Mouse (Mus musculus) G1E (cell line): ENCODE measurements at regions not wholly inside any gene's neighbourhood (a gene's known extent, or its start where the extent isn't known, plus 50 kb on each side); places are given as distances from the start of the nearest gene placed in this dataset.

Experiments
- ATAC-seq: 2 replicates; pipeline ENCODE4 v1.8.0; 2016; ENCODE audit warnings: mild to moderate bottlenecking; ENCODE audit not compliant: insufficient number of reproducible peaks, poor library complexity, low FRiP score, severe bottlenecking; ENCODE audit errors: extremely low read depth
- DNase-seq: peaks from one replicate; pipeline ENCODE4 v3.0.0; 2012; ENCODE audit warnings: low spot score
- H3K27me3 ChIP-seq: 2 replicates; pipeline ENCODE4 v1.6.1; 2012; ENCODE audit warnings: mild to moderate bottlenecking, low read length, inconsistent platforms; ENCODE audit not compliant: insufficient read depth
- H3K36me3 ChIP-seq: replicated peaks from 2 replicates; pipeline ENCODE3; 2012; ENCODE audit warnings: mild to moderate bottlenecking, inconsistent platforms
- H3K4me1 ChIP-seq: 2 replicates; pipeline ENCODE4 v1.6.1; 2012; ENCODE audit warnings: low read depth, low read length, inconsistent platforms, mixed read lengths; ENCODE audit not compliant: insufficient read depth
- H3K4me3 ChIP-seq: 2 replicates; pipeline ENCODE4 v1.5.1; 2012; ENCODE audit warnings: low read depth, mild to moderate bottlenecking, inconsistent platforms, low read length, moderate library complexity, mixed read lengths
- H3K9me3 ChIP-seq: replicated peaks from 2 replicates; pipeline ENCODE4 v1.6.1; 2012; ENCODE audit warnings: inconsistent platforms
- CTCF ChIP-seq: IDR thresholded peaks from 2 replicates; pipeline ENCODE4 v1.5.1; 2012; ENCODE audit warnings: low read depth, low read length, inconsistent platforms, mixed read lengths
- GATA1 ChIP-seq: IDR thresholded peaks from 2 replicates; pipeline ENCODE4 v1.6.1; 2012; ENCODE audit warnings: borderline replicate concordance, low read length, inconsistent platforms, mixed read lengths
- GATA2 ChIP-seq: IDR thresholded peaks from 2 replicates; pipeline ENCODE4 v1.6.1; 2012; ENCODE audit warnings: low read depth, low read length, inconsistent platforms, borderline replicate concordance
- POLR2AphosphoS5 ChIP-seq: IDR thresholded peaks from 2 replicates; pipeline ENCODE4 v1.6.1; 2012; ENCODE audit warnings: low read depth, low read length, inconsistent platforms; ENCODE audit not compliant: insufficient replicate concordance
- TAL1 ChIP-seq: conservative IDR thresholded peaks from 2 replicates; pipeline ENCODE4 v1.6.1; 2012; ENCODE audit warnings: low read depth, low read length, inconsistent platforms, mixed read lengths

GRCm38 (mm10) chr5:77805303-77805702 lies 397.5 kb upstream of the Igfbp7 start:
- H3K4me1 ChIP-seq = no peaks in the 10 kb centered on the region
- peaks cover 51% of the 10 kb centered on the region for H3K9me3 ChIP-seq
- no peak overlapping the region for H3K4me3 ChIP-seq
- ATAC-seq (no peak), DNase-seq (no peak)
- TF ChIP-seq POLR2AphosphoS5 (no peak), TAL1 (no peak), GATA1 (no peak), GATA2 (no peak), CTCF (no peak)
- no peaks in the 10 kb centered on the region for H3K36me3 ChIP-seq
- no peaks in the 10 kb centered on the region for H3K27me3 ChIP-seq

GRCm38 (mm10) chr5:77804113-77804512 lies 396.3 kb upstream of the Igfbp7 start:
- no peaks in the 10 kb centered on the region for H3K36me3 ChIP-seq
- H3K4me3 ChIP-seq = no peak overlapping the region
- DNase-seq = no peak
- H3K9me3 ChIP-seq = peaks cover 49% of the 10 kb centered on the region
- no peak for ATAC-seq
- no peaks in the 10 kb centered on the region for H3K4me1 ChIP-seq
- TF ChIP-seq POLR2AphosphoS5 (no peak), GATA2 (no peak), GATA1 (no peak)
- H3K27me3 ChIP-seq = no peaks in the 10 kb centered on the region

GRCm38 (mm10) chr5:77803562-77803961 lies 395.7 kb upstream of the Igfbp7 start:
- Histone ChIP-seq H3K4me1 (no peaks in the 10 kb centered on the region), H3K9me3 (peaks cover 48% of the 10 kb centered on the region), H3K4me3 (no peak overlapping the region), H3K27me3 (no peaks in the 10 kb centered on the region), H3K36me3 (no peaks in the 10 kb centered on the region)
- TF ChIP-seq POLR2AphosphoS5 = no peak
- TF ChIP-seq CTCF = no peak
- DNase-seq (no peak), ATAC-seq (no peak)

GRCm38 (mm10) chr5:77796960-77797359 lies 389.1 kb upstream of the Igfbp7 start:
- H3K9me3 ChIP-seq = peaks cover 30% of the 10 kb centered on the region
- no peak for ATAC-seq
- H3K27me3 ChIP-seq = no peaks in the 10 kb centered on the region
- no peak for TF ChIP-seq GATA2
- TF ChIP-seq POLR2AphosphoS5 = no peak
- TF ChIP-seq CTCF = no peak
- no peak for TF ChIP-seq GATA1
- TF ChIP-seq TAL1 = no peak
- no peak overlapping the region for H3K4me3 ChIP-seq
- no peak for DNase-seq
- no peaks in the 10 kb centered on the region for H3K4me1 ChIP-seq
- H3K36me3 ChIP-seq = no peaks in the 10 kb centered on the region

- no peak for ATAC-seq
- H3K4me1 ChIP-seq = no peaks in the 10 kb centered on the region
- H3K9me3 ChIP-seq = peaks cover 29% of the 10 kb centered on the region
- no peak overlapping the region for H3K4me3 ChIP-seq
- no peaks in the 10 kb centered on the region for H3K36me3 ChIP-seq
- DNase-seq = no peak
- no peaks in the 10 kb centered on the region for H3K27me3 ChIP-seq
- TF ChIP-seq GATA1 (no peak), GATA2 (no peak), CTCF (no peak), POLR2AphosphoS5 (no peak), TAL1 (no peak)
Measured at GRCm38 (mm10) chr5:77795766-77796165, 387.9 kb upstream of the Igfbp7 start.

- Histone ChIP-seq H3K27me3 (no peaks in the 10 kb centered on the region), H3K4me3 (no peak overlapping the region), H3K4me1 (no peaks in the 10 kb centered on the region), H3K9me3 (peaks cover 27% of the 10 kb centered on the region), H3K36me3 (no peaks in the 10 kb centered on the region)
- DNase-seq = no peak
- TF ChIP-seq GATA1 (no peak), GATA2 (no peak), TAL1 (no peak), CTCF (no peak), POLR2AphosphoS5 (no peak)
- no peak for ATAC-seq
Measured at GRCm38 (mm10) chr5:77783953-77784352, 376.1 kb upstream of the Igfbp7 start.
